Mouse (Mus musculus) heart, embryonic 11.5 days (tissue): ENCODE measurements around the gene Dgkb. TPM values are rescaled to one million over a fixed set of nuclear protein-coding genes. Genes with fewer than 3 reads are reported as not detected.

Experiments used
- ATAC-seq: fragments of 200-750 bp; cut with Nextera tagmentation; replicated peaks from 2 replicates; pipeline ENCODE4 v1.8.0; 2017; ENCODE audit warnings: moderate library complexity; ENCODE audit not compliant: insufficient number of reproducible peaks, low FRiP score, low TSS enrichment
- H3K27ac ChIP-seq: fragments of 300-500 bp; sonication (generic); 2 replicates; pipeline ENCODE4 v1.5.1; 2014; ENCODE audit warnings: mild to moderate bottlenecking, low read depth, low read length
- H3K27me3 ChIP-seq: fragments of 300-500 bp; sonication (generic); 2 replicates; pipeline ENCODE4 v1.6.1; 2014; ENCODE audit warnings: mild to moderate bottlenecking, low read length, mixed read lengths; ENCODE audit not compliant: control insufficient read depth, insufficient read depth
- H3K36me3 ChIP-seq: fragments of 300-500 bp; sonication (generic); 2 replicates; pipeline ENCODE4 v1.6.1; 2014; ENCODE audit warnings: mild to moderate bottlenecking, low read length, moderate library complexity, mixed read lengths; ENCODE audit not compliant: control insufficient read depth, insufficient read depth
- H3K4me1 ChIP-seq: fragments of 300-500 bp; sonication (generic); 2 replicates; pipeline ENCODE4 v1.6.1; 2014; ENCODE audit warnings: low read length; ENCODE audit not compliant: control insufficient read depth, insufficient read depth
- H3K4me2 ChIP-seq: fragments of 300-500 bp; sonication (generic); 2 replicates; pipeline ENCODE4 v1.6.1; 2014; ENCODE audit warnings: mild to moderate bottlenecking, moderate library complexity
- H3K4me3 ChIP-seq: fragments of 300-500 bp; sonication (generic); 2 replicates; pipeline ENCODE4 v1.5.1; 2014; ENCODE audit warnings: low read depth, low read length
- H3K9ac ChIP-seq: fragments of 300-500 bp; sonication (generic); 2 replicates; pipeline ENCODE4 v1.6.1; 2014; ENCODE audit warnings: mild to moderate bottlenecking, low read depth, low read length, moderate library complexity
- H3K9me3 ChIP-seq: fragments of 300-500 bp; sonication (generic); replicated peaks from 2 replicates; pipeline ENCODE4 v1.6.1; 2016; ENCODE audit warnings: low read length; ENCODE audit not compliant: control insufficient read depth
- WGBS: fragments of 180-500 bp; shearing (Covaris S2); extraction: QIAGEN DNeasy Blood & Tissue Kit; methylation state at CpG from one replicate; pipeline ENCODE4 v1.1.7; 2014; ENCODE audit not compliant: insufficient replicate concordance; 5-methylcytosine and 5-hydroxymethylcytosine counted together
- polyA plus RNA-seq: library from polyadenylated mRNA; unstranded; fragments of >200 nt; fragmentation: Nextera tagmentation; extraction: Ambion mirVana; gene quantifications from 2 replicates; pipeline ENCODE4 v1.2.1, GENCODE M21; 2014

Gene Dgkb
- polyA plus RNA-seq, 1 experiment from 2014 or later: not detected

GRCm38 (mm10) chr12:38371597-38371996 lies 554.1 kb downstream of the Dgkb start:
- Histone ChIP-seq H3K36me3 (no peaks in the 10 kb centered on the region), H3K27me3 (no peaks in the 10 kb centered on the region), H3K9ac (no peak overlapping the region), H3K27ac (no peak overlapping the region), H3K4me1 (no peaks in the 10 kb centered on the region), H3K9me3 (no peaks in the 10 kb centered on the region), H3K4me3 (no peak overlapping the region), H3K4me2 (no peak overlapping the region)
- no peak for ATAC-seq
- WGBS: 73% methylated on average over 2 of the region's 2 CpGs

- H3K27ac ChIP-seq: no peak overlapping the region
- H3K4me1 ChIP-seq: no peaks in the 10 kb centered on the region
- H3K9ac ChIP-seq: no peak overlapping the region
- no peak overlapping the region for H3K4me2 ChIP-seq
- no peaks in the 10 kb centered on the region for H3K9me3 ChIP-seq
- H3K4me3 ChIP-seq: no peak overlapping the region
- H3K36me3 ChIP-seq: no peaks in the 10 kb centered on the region
- H3K27me3 ChIP-seq: no peaks in the 10 kb centered on the region
- ATAC-seq: no peak
- 66% methylated on average over 3 of the region's 3 CpGs for WGBS
These were observed 556.6 kb downstream of the Dgkb start for GRCm38 (mm10) chr12:38374159-38374558.

- Histone ChIP-seq H3K9me3 (no peaks in the 10 kb centered on the region), H3K27ac (no peak overlapping the region), H3K4me1 (no peaks in the 10 kb centered on the region), H3K4me2 (no peak overlapping the region), H3K27me3 (no peaks in the 10 kb centered on the region), H3K4me3 (no peak overlapping the region), H3K36me3 (no peaks in the 10 kb centered on the region), H3K9ac (no peak overlapping the region)
- 76% methylated on average over 6 of the region's 6 CpGs for WGBS
- ATAC-seq: no peak
These were observed 568.4 kb downstream of the Dgkb start for GRCm38 (mm10) chr12:38385942-38386341.

DNA sequence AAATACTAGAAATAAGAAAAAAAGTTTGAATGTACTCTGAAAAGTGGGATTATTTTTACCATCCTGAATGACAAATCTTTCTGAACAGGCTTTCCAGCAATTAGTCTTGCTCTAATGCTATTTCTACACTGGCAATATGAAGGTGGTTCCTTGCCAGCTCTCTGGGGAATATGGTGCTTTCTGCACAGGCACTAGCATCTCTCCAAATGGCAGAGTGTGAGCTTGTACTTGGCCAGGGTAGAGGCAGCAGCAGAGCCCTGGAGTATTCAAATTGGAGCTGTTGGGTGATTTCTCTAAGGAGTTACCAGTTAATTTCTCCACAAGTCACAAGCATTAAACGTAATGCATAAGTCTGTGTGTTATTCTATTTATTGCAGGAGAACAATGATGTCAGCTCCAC lies 569.5 kb downstream of the Dgkb start:
- no peak for ATAC-seq
- Histone ChIP-seq H3K4me2 (no peak overlapping the region), H3K4me3 (no peak overlapping the region), H3K4me1 (no peaks in the 10 kb centered on the region), H3K27ac (no peak overlapping the region), H3K36me3 (no peaks in the 10 kb centered on the region), H3K9me3 (no peaks in the 10 kb centered on the region), H3K27me3 (no peaks in the 10 kb centered on the region), H3K9ac (no peak overlapping the region)
- WGBS: 81% methylated on average over 1 of the region's 1 CpGs

DNA sequence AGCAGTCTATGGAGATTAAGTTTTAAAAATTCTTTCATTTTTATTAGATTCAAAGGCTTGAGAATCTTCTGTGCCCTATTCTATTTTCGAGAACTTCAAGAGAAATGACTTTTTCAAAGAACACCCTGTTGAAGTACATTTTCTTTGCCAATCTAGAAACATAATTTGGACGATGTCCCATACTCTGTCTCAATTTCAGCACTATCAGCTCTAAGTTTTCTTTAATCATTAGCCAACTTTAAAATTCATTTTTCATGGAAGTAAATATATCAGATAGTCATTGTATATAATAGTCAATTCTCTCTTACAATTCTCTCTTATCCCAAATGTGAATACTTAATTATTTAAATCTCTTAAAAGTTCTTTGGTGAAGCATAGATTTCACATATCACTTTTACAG lies 570.1 kb downstream of the Dgkb start:
- WGBS: 73% methylated on average over 2 of the region's 2 CpGs
- Histone ChIP-seq H3K27me3 (no peaks in the 10 kb centered on the region), H3K4me2 (no peak overlapping the region), H3K27ac (no peak overlapping the region), H3K9ac (no peak overlapping the region), H3K9me3 (no peaks in the 10 kb centered on the region), H3K4me3 (no peak overlapping the region), H3K4me1 (no peaks in the 10 kb centered on the region), H3K36me3 (no peaks in the 10 kb centered on the region)
- ATAC-seq: no peak

GRCm38 (mm10) chr12:38388243-38388642 lies 570.7 kb downstream of the Dgkb start:
- H3K27ac ChIP-seq: no peak overlapping the region
- H3K9me3 ChIP-seq: no peaks in the 10 kb centered on the region
- no peak overlapping the region for H3K4me3 ChIP-seq
- WGBS: 73% methylated on average over 5 of the region's 5 CpGs
- no peaks in the 10 kb centered on the region for H3K36me3 ChIP-seq
- no peak for ATAC-seq
- no peak overlapping the region for H3K9ac ChIP-seq
- no peaks in the 10 kb centered on the region for H3K4me1 ChIP-seq
- H3K4me2 ChIP-seq: no peak overlapping the region
- H3K27me3 ChIP-seq: no peaks in the 10 kb centered on the region

GRCm38 (mm10) chr12:38397754-38398312 lies 580.3 kb downstream of the Dgkb start:
- no peak overlapping the region for H3K27ac ChIP-seq
- no peaks in the 10 kb centered on the region for H3K27me3 ChIP-seq
- H3K4me2 ChIP-seq: no peak overlapping the region
- no peaks in the 10 kb centered on the region for H3K4me1 ChIP-seq
- no peak overlapping the region for H3K9ac ChIP-seq
- no peak for ATAC-seq
- H3K4me3 ChIP-seq: no peak overlapping the region
- WGBS: 70% methylated on average over 14 of the region's 14 CpGs
- H3K36me3 ChIP-seq: no peaks in the 10 kb centered on the region
- no peaks in the 10 kb centered on the region for H3K9me3 ChIP-seq

DNA sequence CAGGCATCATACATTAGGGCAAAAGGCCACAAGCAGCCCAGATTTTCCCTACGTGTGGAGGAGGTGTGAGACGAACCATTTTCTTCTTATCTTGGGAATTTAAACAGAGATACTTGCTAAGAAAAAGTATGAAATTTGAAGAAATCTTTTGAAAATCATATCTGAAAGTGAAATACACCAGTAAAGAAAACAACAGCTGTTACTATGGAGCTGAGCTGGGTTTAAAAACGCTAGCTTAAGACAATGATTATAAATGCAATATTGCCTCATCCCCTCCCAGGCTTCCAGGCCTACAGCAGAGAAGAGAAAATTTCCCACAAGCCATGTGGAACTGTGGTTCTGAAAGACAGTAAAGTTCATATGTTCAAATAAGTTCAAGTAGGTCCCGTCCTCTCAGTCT lies 582.6 kb downstream of the Dgkb start:
- 65% methylated on average over 4 of the region's 4 CpGs for WGBS
- Histone ChIP-seq H3K27ac (no peak overlapping the region), H3K4me1 (no peaks in the 10 kb centered on the region), H3K36me3 (no peaks in the 10 kb centered on the region), H3K4me3 (no peak overlapping the region), H3K9ac (no peak overlapping the region), H3K9me3 (no peaks in the 10 kb centered on the region), H3K4me2 (no peak overlapping the region), H3K27me3 (no peaks in the 10 kb centered on the region)
- no peak for ATAC-seq

GRCm38 (mm10) chr12:38435364-38436130 lies 618.0 kb downstream of the Dgkb start:
- no peaks in the 10 kb centered on the region for H3K36me3 ChIP-seq
- H3K4me2 ChIP-seq: no peak overlapping the region
- no peak overlapping the region for H3K27ac ChIP-seq
- H3K4me3 ChIP-seq: no peak overlapping the region
- 65% methylated on average over 10 of the region's 10 CpGs for WGBS
- no peak for ATAC-seq
- H3K9ac ChIP-seq: no peak overlapping the region
- no peaks in the 10 kb centered on the region for H3K27me3 ChIP-seq
- no peaks in the 10 kb centered on the region for H3K9me3 ChIP-seq
- H3K4me1 ChIP-seq: no peaks in the 10 kb centered on the region
